Mouse (Mus musculus) testis, adult 2 months (tissue): ENCODE measurements around the gene Oscar.

Experiments used
- CTCF ChIP-seq: fragments of 200-500 bp; IDR thresholded peaks from 2 replicates; pipeline ENCODE4 v1.5.1; 2012; ENCODE audit warnings: low read depth, mild to moderate bottlenecking, inconsistent platforms, low read length, moderate library complexity; ENCODE audit not compliant: control insufficient read depth, insufficient read depth, insufficient replicate concordance
- POLR2A ChIP-seq: fragments of 200-500 bp; IDR thresholded peaks from 2 replicates; pipeline ENCODE4 v1.6.1; 2012; ENCODE audit warnings: low read depth, mild to moderate bottlenecking, inconsistent platforms, low read length, moderate library complexity; ENCODE audit not compliant: control insufficient read depth

GRCm38 (mm10) chr7:3571847-3572246 lies 44.1 kb downstream of the Oscar start:
- TF ChIP-seq CTCF (no peak), POLR2A (no peak)
